Mouse (Mus musculus): ENCODE data around the gene Lrrc56.
"Not testable (repeated sequence)": the region's sequence is repeated elsewhere in the genome, so short reads cannot be mapped to it uniquely, and the experiment has no call there.

The Lrrc56 gene

GRCm38 (mm10) chr7:141216894-141217293 lies 22.9 kb downstream of the Lrrc56 start:
- DNase-seq (ENCODE audit: extremely low read depth, low read depth, low spot score), result no peak

DNA sequence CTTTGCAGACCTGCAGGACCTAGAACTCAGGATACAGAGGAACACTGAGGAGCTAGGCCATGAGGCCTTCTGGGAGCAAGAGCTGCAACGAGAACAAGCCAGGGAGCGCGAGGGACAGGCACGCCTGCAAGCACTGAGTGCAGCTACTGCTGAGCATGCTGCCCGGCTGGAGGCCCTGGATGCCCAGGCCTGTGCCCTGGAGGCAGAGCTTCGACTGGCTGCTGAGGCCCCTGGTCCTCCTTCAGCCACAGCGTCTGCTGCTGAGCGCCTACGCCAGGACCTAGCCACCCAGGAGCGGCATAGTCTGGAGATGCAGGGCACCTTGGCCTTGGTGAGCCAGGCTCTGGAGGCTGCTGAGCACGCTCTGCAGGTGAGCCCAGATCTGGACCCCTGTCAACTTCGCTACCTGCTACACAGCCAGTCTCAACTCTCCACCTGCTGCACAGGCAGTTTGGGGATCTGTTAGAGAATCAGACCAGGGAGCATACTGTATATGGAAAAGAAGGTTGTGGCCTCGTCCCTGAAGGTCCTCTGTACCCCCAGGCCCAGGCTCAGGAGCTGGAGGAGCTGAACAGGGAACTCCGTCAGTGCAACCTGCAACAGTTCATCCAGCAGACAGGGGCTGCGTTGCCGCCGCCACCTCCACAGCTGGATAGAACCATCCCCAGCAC lies 23.5 kb downstream of the Lrrc56 start:
- no peak for DNase-seq (ENCODE audit: extremely low read depth, low read depth, low spot score)

GRCm38 (mm10) chr7:141218141-141218540 lies 24.2 kb downstream of the Lrrc56 start:
- no peak for DNase-seq (ENCODE audit: extremely low read depth, low read depth, low spot score)

DNA sequence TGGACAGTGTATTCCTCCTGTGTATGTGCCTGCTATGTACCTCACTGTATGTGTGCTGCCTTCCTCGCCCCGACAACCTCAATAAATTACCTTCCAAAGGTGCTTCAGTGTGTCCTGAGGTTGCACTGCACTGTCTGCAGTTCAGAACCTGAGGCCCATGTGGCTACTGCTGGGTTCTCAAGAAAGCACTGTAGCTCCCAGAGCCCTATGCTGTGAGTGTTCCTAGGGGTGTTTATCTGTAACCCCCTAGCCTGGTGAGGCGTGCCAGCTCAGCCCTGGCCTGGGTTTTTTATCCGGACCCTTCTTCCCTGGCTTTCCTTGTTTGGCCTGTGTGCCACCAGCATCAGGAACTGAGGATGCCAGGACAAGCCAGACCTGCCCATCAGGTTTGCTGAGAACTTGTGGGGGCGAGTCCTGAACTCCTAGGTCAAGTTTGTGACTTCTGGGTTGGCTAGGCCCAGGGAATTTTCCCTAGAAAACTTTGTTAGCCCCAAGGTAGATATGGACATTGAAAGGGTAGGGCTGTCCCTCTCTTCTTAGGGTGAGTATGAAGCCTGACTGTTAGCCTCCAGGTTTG lies 24.7 kb downstream of the Lrrc56 start:
- DNase-seq (ENCODE audit: extremely low read depth, low read depth, low spot score), result peak; percentile 78

DNA sequence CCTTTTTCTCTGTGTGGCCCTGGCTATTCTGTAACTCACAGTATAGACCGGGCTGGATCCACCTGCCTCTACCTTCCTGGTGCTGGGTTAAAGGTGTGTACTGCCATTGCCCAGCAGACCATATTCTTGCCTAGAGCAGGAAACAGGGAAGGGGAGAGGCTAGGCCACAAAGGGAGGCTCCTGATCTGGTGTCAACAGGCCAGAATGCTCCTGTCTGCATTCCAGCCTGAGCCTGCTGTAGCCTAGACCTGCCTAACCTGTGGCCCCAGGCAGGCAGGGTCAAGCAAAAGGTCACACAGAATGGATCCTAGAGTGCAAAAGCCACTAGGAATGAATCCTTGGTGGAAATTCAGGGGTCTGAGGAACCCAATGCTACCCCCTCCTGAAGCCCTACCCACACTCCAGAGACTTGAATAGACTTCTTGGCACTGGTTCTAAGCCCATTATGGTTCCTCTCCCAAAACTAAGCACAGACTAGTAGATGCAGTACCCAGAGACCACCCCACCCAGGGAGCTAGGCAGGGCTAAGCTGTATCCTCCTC lies 25.7 kb downstream of the Lrrc56 start:
- DNase-seq (ENCODE audit: extremely low read depth, low read depth, low spot score), result no peak

GRCm38 (mm10) chr7:141220377-141220776 lies 26.4 kb downstream of the Lrrc56 start:
- DNase-seq (ENCODE audit: extremely low read depth, low read depth, low spot score), result no peak

DNA sequence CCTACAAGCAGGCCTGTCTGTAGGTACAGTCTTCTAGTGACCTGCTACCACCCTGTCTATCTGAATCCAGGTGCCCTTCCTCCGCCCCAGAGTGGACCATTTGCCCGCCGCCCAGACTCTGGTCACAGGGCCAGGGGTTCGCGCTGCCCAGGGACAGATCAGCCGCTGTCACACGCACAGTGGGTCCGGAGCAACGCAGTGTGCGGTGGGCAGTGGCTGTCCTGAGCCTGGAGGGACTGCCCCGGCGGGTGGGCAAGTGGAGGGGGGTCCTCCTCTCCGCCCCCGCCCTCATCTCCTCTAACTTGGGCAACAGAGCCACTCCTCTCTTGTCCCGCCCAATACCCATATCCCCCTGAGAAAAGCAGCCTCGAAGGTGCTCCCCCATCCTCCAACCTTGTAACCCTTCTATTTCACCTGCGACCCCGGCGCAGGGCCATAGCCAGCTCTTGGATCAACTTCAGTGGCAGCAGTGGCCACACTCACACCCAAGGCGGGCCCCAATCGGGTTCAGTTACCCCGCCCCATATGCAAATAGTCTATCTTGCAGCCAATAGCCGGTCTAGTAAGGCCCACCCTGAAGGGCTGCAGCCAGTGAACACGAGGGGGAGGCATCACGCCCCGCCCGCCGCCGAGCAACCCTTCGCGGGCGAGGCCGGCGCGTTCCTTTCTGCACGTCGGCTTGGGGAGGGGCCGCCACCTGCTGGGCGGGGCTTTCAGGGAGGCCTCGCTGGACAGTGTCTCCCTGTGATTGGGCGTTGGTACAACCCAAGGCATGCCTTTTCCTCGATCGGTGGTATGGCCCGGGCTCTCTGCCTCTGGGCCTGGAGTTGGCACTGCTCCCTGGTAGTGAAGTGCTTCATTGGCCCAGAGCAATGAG lies 27.5 kb downstream of the Lrrc56 start:
- DNase-seq (ENCODE audit: extremely low read depth, low read depth, low spot score), result no peak

DNA sequence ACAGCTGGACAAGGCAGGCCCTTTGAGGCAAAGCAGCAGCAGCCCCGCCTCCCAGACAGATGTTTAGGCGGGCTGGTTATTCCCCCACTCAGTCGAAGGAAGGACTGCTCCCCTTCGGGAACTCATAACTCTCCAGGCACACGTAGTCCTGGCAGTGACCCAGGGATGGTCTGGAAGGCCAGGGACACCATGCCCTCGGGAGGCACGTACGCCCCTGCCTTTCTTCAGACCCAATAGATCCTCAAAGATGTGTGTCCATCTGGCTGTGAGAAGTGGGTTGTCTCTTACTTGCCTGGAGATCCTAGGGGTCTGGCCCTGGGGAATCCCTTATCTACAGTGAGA lies 28.1 kb downstream of the Lrrc56 start:
- DNase-seq (ENCODE audit: extremely low read depth, low read depth, low spot score), result no peak

DNA sequence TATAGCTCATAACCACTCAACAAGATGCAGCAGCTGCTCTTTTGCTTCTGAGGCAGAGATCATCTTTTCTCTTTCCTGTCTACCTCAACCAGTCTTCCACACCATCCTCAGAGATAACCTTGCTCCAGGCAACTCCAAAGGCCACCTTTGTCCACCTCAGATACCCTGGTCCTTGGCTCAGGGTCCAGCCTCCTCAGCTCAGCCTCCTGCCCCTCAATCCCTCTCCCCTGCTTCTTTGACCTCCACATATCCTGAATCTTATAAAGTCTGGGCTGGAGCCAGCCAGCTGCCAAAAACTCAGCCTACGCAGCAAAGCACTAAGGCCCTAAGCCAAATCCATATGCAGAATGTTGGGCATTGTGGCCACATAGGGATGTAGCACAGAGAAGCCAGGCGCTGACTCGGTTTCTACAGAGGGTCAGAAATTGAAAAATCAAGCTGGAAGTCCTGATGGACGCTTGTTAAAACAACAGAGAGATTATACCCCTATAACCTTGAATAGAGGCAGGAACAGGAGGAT lies 28.8 kb downstream of the Lrrc56 start:
- no peak for DNase-seq (ENCODE audit: extremely low read depth, low read depth, low spot score)

- no peak for DNase-seq (ENCODE audit: extremely low read depth, low read depth, low spot score)
These were observed 32.6 kb downstream of the Lrrc56 start for GRCm38 (mm10) chr7:141226535-141226934.

- DNase-seq (ENCODE audit: extremely low read depth, low read depth, low spot score), result no peak
These were observed 33.8 kb downstream of the Lrrc56 start for GRCm38 (mm10) chr7:141227796-141228195.

DNA sequence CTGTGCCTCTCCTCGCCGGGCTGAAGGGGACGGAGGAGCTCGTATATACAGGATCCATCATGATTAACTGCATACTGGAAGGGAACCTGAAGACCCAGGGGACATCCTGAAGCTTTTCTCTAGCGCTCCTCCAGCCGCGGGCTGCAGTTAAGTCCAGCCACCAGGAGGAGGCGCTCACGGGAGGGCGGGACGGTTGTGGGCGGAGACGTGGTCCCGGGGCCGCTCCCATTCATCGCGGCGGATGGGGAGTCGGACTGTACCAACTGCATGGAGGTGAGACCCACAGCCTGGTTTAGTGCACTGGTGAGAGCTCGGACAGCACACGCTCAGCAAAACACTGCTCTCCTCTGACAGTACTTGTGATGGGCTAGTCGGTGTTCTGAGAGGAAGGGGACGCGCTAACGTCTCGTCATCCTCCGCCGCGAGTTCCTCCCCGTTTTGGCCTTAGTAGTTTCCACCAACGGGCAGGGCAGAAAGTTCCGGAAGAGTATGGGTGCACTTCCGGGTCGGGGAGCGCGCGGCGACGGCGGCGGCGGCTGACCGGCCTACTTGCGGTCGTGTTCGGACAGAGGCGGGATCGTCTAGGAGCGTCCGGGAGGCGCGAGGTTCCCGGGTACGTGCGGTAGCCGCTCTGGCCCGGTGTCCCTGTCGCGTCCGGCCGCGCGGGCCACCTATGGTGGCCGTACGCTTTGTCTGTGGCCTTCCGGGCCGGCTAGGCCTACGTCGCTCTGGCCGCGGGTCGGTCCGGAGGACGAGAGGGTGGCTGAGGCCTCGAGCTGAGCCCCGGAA lies 34.5 kb downstream of the Lrrc56 start, which contains the start of gene Phrf1:
Phrf1 (plus strand) TSS at position 506 of the 789 bp plus-strand sequence.
- DNase-seq (ENCODE audit: extremely low read depth, low read depth, low spot score), result no peak

- DNase-seq (ENCODE audit: extremely low read depth, low read depth, low spot score), result no peak
These were observed 35.7 kb downstream of the Lrrc56 start for GRCm38 (mm10) chr7:141229702-141230101.

DNA sequence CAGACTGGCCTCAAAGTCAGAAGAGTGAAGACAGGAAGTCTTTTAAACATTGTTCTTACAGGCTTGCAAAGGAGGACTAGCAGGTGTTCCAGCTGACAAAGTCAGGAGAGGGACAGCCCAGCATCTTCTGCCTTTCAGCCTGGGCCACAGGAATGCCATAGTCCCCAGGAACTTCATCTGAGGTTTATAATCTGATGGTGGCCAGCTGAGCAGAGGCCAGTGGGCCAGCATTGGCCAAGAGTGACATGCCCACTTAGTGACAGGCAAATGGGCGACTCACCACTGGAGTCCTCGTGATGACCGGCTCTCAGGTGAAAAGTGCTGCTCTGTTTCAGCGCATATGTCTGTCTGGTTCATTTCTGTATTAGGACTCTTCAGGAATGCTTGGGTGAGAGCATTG lies 36.6 kb downstream of the Lrrc56 start:
- no peak for DNase-seq (ENCODE audit: extremely low read depth, low read depth, low spot score)

- DNase-seq (ENCODE audit: extremely low read depth, low read depth, low spot score), result no peak
These were observed 37.2 kb downstream of the Lrrc56 start for GRCm38 (mm10) chr7:141231111-141231510.

DNA sequence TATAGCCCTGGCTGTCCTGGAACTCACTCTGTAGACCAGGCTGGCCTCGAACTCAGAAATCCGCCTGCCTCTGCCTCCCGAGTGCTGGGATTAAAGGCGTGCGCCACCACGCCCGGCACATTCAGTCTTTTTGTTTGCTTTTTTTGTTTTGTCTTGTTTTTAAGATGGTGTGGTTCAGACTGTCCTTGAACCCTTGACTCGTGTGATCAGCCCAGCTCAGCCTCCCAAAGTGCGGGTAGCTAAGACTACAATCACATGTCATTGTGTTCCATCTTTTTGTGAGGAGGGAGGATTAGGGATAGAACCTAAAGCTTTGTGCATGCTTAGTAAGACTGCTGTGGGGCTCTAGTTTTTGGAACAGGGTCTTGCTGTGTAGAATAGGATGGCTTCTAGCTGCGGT lies 37.6 kb downstream of the Lrrc56 start:
- DNase-seq (ENCODE audit: extremely low read depth, low read depth, low spot score), result no peak

GRCm38 (mm10) chr7:141250486-141250885 lies 56.5 kb downstream of the Lrrc56 start:
- DNase-seq (ENCODE audit: extremely low read depth, low read depth, low spot score), result not testable (repeated sequence)

GRCm38 (mm10) chr7:141256159-141256558 lies 62.2 kb downstream of the Lrrc56 start:
- no peak for DNase-seq (ENCODE audit: extremely low read depth, low read depth, low spot score)
